Mouse (Mus musculus): ENCODE data around the gene Vim. TPM values are rescaled to one million over a fixed set of nuclear protein-coding genes. Genes with fewer than 3 reads are reported as not detected.
A peak's percentile ranks its signal among the peaks of the same experiment; 100 is the strongest.

Vim gene
- polyA plus RNA-seq, 1 experiment = 95.7 TPM

DNA sequence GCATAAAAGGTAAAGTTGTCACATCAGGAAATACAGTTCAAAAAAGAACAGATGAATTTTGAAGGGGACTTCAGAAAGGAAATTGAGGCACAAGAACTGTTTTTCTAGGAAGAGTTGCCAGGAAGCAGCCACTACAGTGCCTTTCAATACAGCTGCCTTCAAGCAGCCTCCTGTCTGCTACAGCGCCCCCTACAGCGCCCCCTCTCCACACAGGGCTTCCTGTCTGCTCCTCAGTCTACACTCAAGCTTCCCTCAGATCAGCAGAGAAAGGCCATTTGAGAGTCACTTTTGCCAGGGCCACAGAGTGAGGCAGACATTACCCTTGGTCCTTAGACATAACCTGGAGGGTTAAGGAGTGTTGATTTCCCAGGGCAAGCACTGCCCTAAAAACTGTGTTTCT lies 36.0 kb upstream of the Vim start:
- no peak overlapping the region for H3K27ac ChIP-seq (ENCODE audit: control insufficient read depth, insufficient read depth, low read depth, low read length)
- no peak for TF ChIP-seq POLR2A (IDR thresholded peaks at IDR 0.05; ENCODE audit: control insufficient read depth, low read depth, low read length)
- no peak for TF ChIP-seq CTCF (IDR thresholded peaks at IDR 0.05; ENCODE audit: control insufficient read depth, insufficient read depth, insufficient replicate concordance, low read depth, low read length)
- no peak overlapping the region for H3K4me3 ChIP-seq (ENCODE audit: control insufficient read depth, low read depth, low read length)
- H3K27me3 ChIP-seq (ENCODE audit: control insufficient read depth, insufficient read depth, low read length) = no peaks in the 10 kb centered on the region
- H3K4me1 ChIP-seq (ENCODE audit: control insufficient read depth, insufficient read depth, low read length) = no peaks in the 10 kb centered on the region
- H3K36me3 ChIP-seq (ENCODE audit: control insufficient read depth, insufficient read depth, low read length) = no peaks in the 10 kb centered on the region

DNA sequence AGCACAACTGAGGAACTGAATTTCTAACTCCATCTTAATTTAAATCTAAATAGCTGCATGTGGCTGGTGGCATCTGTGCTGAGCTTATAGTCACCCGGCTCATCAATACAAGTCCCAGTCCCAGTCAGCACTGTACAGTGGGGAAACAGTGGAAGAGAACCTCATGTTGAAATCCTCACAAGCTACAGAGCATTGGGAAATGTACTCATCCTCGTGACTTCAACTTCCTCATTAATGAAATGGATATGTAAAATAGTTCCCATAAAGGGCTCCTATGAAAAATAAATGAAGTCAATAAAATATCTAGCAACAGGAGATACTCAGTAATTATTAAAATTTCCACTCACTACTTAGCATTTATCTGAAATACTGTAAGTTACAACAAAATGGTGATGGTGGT lies 35.5 kb upstream of the Vim start:
- Histone ChIP-seq H3K36me3 (ENCODE audit: control insufficient read depth, insufficient read depth, low read length) (no peaks in the 10 kb centered on the region), H3K4me1 (ENCODE audit: control insufficient read depth, insufficient read depth, low read length) (no peaks in the 10 kb centered on the region), H3K27ac (ENCODE audit: control insufficient read depth, insufficient read depth, low read depth, low read length) (no peak overlapping the region), H3K4me3 (ENCODE audit: control insufficient read depth, low read depth, low read length) (no peak overlapping the region), H3K27me3 (ENCODE audit: control insufficient read depth, insufficient read depth, low read length) (no peaks in the 10 kb centered on the region)
- TF ChIP-seq CTCF (IDR thresholded peaks at IDR 0.05; ENCODE audit: control insufficient read depth, insufficient read depth, insufficient replicate concordance, low read depth, low read length) = no peak
- no peak for TF ChIP-seq POLR2A (IDR thresholded peaks at IDR 0.05; ENCODE audit: control insufficient read depth, low read depth, low read length)

- H3K27ac ChIP-seq (ENCODE audit: control insufficient read depth, insufficient read depth, low read depth, low read length) = no peak overlapping the region
- H3K36me3 ChIP-seq (ENCODE audit: control insufficient read depth, insufficient read depth, low read length) = no peaks in the 10 kb centered on the region
- no peaks in the 10 kb centered on the region for H3K4me1 ChIP-seq (ENCODE audit: control insufficient read depth, insufficient read depth, low read length)
- no peak overlapping the region for H3K4me3 ChIP-seq (ENCODE audit: control insufficient read depth, low read depth, low read length)
- TF ChIP-seq POLR2A (IDR thresholded peaks at IDR 0.05; ENCODE audit: control insufficient read depth, low read depth, low read length) (no peak), CTCF (IDR thresholded peaks at IDR 0.05; ENCODE audit: control insufficient read depth, insufficient read depth, insufficient replicate concordance, low read depth, low read length) (no peak)
- no peaks in the 10 kb centered on the region for H3K27me3 ChIP-seq (ENCODE audit: control insufficient read depth, insufficient read depth, low read length)
Observed at GRCm38 (mm10) chr2:13538704-13539377, 34.9 kb upstream of the Vim start.

DNA sequence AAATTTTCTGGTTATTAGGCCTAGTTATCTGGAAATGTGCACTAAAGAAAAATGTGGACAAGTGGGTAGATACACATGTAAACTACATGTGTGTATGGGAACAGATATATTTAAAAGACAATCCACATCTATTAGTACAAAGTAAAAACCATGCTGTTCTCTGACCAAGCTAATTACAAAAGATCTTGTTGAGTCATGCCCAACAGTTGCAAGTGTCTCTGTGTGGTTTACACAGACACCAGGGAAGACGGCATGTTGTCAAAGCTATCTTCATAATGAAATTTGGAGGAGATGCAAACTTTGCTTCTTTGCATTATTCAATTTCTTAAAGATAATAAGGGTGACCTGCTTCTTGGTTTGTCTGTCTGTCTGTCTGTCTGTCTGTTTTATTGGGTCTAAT lies 33.9 kb upstream of the Vim start:
- no peak for TF ChIP-seq POLR2A (IDR thresholded peaks at IDR 0.05; ENCODE audit: control insufficient read depth, low read depth, low read length)
- no peak for TF ChIP-seq CTCF (IDR thresholded peaks at IDR 0.05; ENCODE audit: control insufficient read depth, insufficient read depth, insufficient replicate concordance, low read depth, low read length)

GRCm38 (mm10) chr2:13543519-13544124 lies 30.1 kb upstream of the Vim start:
- H3K4me3 ChIP-seq (ENCODE audit: control insufficient read depth, low read depth, low read length) = peak overlapping the region; percentile 86
- no peaks in the 10 kb centered on the region; the same call in 1 of the 2 replicates for H3K4me1 ChIP-seq (ENCODE audit: control insufficient read depth, insufficient read depth, low read length)
- TF ChIP-seq POLR2A (IDR thresholded peaks at IDR 0.05; ENCODE audit: control insufficient read depth, low read depth, low read length) (no peak), CTCF (IDR thresholded peaks at IDR 0.05; ENCODE audit: control insufficient read depth, insufficient read depth, insufficient replicate concordance, low read depth, low read length) (no peak)
- peak overlapping the region; percentile 75 for H3K27ac ChIP-seq (ENCODE audit: control insufficient read depth, insufficient read depth, low read depth, low read length)
- no peaks in the 10 kb centered on the region for H3K36me3 ChIP-seq (ENCODE audit: control insufficient read depth, insufficient read depth, low read length)
- no peaks in the 10 kb centered on the region for H3K27me3 ChIP-seq (ENCODE audit: control insufficient read depth, insufficient read depth, low read length)

More for the DNA sequence above, 33.9 kb upstream of the Vim start:
- Histone ChIP-seq H3K27ac (ENCODE audit: control insufficient read depth, insufficient read depth, low read depth, low read length) (no peak overlapping the region), H3K36me3 (ENCODE audit: control insufficient read depth, insufficient read depth, low read length) (no peaks in the 10 kb centered on the region), H3K27me3 (ENCODE audit: control insufficient read depth, insufficient read depth, low read length) (no peaks in the 10 kb centered on the region), H3K4me3 (ENCODE audit: control insufficient read depth, low read depth, low read length) (no peak overlapping the region), H3K4me1 (ENCODE audit: control insufficient read depth, insufficient read depth, low read length) (no peaks in the 10 kb centered on the region)

DNA sequence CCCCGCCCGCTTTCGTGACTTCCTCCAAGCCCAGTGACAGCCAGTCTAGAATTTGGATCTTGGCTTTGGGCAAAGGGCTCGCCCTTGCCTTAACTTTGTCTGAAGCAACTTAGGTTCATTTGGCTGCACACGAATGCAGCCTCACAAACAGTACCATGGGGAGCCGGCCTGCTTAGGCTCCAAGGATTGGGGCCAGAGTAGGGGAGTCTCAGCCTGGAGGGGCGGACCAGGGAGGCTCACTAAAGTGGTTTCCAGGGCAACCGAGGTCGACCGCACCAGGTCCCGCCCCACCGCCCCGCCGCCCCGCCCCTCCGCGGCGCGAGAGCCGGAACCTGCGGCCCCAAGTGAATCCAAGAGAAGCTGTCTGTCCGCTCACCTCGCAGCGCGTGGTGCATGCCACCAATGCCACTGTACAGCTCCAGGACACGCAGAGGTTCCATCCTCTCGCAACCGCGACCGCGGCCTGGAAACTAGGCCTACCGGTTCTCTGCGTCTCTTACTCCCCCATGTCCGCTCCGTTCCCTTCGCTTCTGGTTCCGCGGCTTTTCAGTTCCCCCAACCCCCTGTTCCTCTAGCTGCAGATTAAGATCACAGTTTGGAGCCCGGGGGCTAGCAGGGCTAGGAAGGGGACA lies 29.4 kb upstream of the Vim start, which contains the start of gene Trdmt1:
Gene Trdmt1 (minus strand): TSS at position 476 of the 632 bp plus-strand sequence.
- Histone ChIP-seq H3K36me3 (ENCODE audit: control insufficient read depth, insufficient read depth, low read length) (no peaks in the 10 kb centered on the region), H3K27me3 (ENCODE audit: control insufficient read depth, insufficient read depth, low read length) (no peaks in the 10 kb centered on the region), H3K27ac (ENCODE audit: control insufficient read depth, insufficient read depth, low read depth, low read length) (peak within 1 kb of the TSS; percentile 75), H3K4me3 (ENCODE audit: control insufficient read depth, low read depth, low read length) (peak within 1 kb of the TSS; percentile 86), H3K4me1 (ENCODE audit: control insufficient read depth, insufficient read depth, low read length) (no peaks in the 10 kb centered on the region; the same call in 1 of the 2 replicates)
- TF ChIP-seq CTCF (IDR thresholded peaks at IDR 0.05; ENCODE audit: control insufficient read depth, insufficient read depth, insufficient replicate concordance, low read depth, low read length) = no peak
- peak; percentile 92 for TF ChIP-seq POLR2A (IDR thresholded peaks at IDR 0.05; ENCODE audit: control insufficient read depth, low read depth, low read length)

DNA sequence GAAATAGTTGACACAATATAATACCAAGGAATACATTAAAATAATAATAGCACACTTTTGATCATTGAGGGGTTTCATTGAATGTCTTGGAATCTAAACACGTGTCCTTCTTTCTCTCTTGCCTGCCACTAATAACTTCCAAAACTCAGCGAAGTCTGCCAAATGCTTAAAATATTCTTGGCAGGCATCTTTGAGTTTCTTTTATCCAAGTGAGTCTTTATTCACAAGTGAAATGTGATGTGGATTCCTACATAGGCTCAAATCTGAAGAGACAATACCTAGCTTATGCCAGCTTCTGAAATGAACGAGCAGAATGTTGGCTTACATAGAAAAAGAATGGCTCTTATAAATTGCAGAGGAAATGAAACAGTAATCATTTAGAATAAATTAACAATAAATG lies 25.0 kb upstream of the Vim start:
- TF ChIP-seq CTCF (IDR thresholded peaks at IDR 0.05; ENCODE audit: control insufficient read depth, insufficient read depth, insufficient replicate concordance, low read depth, low read length) (no peak), POLR2A (IDR thresholded peaks at IDR 0.05; ENCODE audit: control insufficient read depth, low read depth, low read length) (no peak)
- Histone ChIP-seq H3K4me1 (ENCODE audit: control insufficient read depth, insufficient read depth, low read length) (no peaks in the 10 kb centered on the region; the same call in 1 of the 2 replicates), H3K27me3 (ENCODE audit: control insufficient read depth, insufficient read depth, low read length) (no peaks in the 10 kb centered on the region), H3K27ac (ENCODE audit: control insufficient read depth, insufficient read depth, low read depth, low read length) (no peak overlapping the region), H3K4me3 (ENCODE audit: control insufficient read depth, low read depth, low read length) (no peak overlapping the region), H3K36me3 (ENCODE audit: control insufficient read depth, insufficient read depth, low read length) (no peaks in the 10 kb centered on the region)

All from testis, adult 2 months (tissue).